Mouse (Mus musculus) heart, embryonic 12.5 days (tissue): ENCODE measurements at regions not wholly inside any gene's neighbourhood (a gene's known extent, or its start where the extent isn't known, plus 50 kb on each side); places are given as distances from the start of the nearest gene placed in this dataset.

Source experiments
- ATAC-seq: fragments of 200-750 bp; cut with Nextera tagmentation; 2 replicates; pipeline ENCODE4 v1.8.0; 2017; ENCODE audit warnings: moderate TSS enrichment, moderate library complexity; ENCODE audit not compliant: insufficient number of reproducible peaks, low FRiP score
- H3K27ac ChIP-seq: fragments of 300-500 bp; sonication (generic); 2 replicates; pipeline ENCODE4 v1.5.1; 2016; ENCODE audit warnings: mild to moderate bottlenecking, moderate library complexity; ENCODE audit not compliant: poor library complexity, severe bottlenecking
- H3K27me3 ChIP-seq: fragments of 300-500 bp; sonication (generic); replicated peaks from 2 replicates; pipeline ENCODE4 v1.6.1; 2016; ENCODE audit warnings: mild to moderate bottlenecking, moderate library complexity
- H3K36me3 ChIP-seq: fragments of 300-500 bp; sonication (generic); 2 replicates; pipeline ENCODE4 v1.6.1; 2016; ENCODE audit warnings: mild to moderate bottlenecking, moderate library complexity
- H3K4me1 ChIP-seq: fragments of 300-500 bp; sonication (generic); replicated peaks from 2 replicates; pipeline ENCODE4 v1.6.1; 2016; ENCODE audit warnings: mild to moderate bottlenecking
- H3K4me2 ChIP-seq: fragments of 300-500 bp; sonication (generic); 2 replicates; pipeline ENCODE4 v1.6.1; 2016; ENCODE audit warnings: mild to moderate bottlenecking, moderate library complexity
- H3K4me3 ChIP-seq: fragments of 300-500 bp; sonication (generic); 2 replicates; pipeline ENCODE4 v1.5.1; 2016; ENCODE audit warnings: mild to moderate bottlenecking
- H3K9ac ChIP-seq: fragments of 300-500 bp; sonication (generic); 2 replicates; pipeline ENCODE4 v1.6.1; 2016; ENCODE audit warnings: mild to moderate bottlenecking, moderate library complexity
- H3K9me3 ChIP-seq: fragments of 300-500 bp; sonication (generic); replicated peaks from 2 replicates; pipeline ENCODE4 v1.6.1; 2016; ENCODE audit warnings: mild to moderate bottlenecking, moderate library complexity
- WGBS: fragments of 180-500 bp; shearing (Covaris S2); methylation state at CpG from one replicate; pipeline ENCODE4 v1.1.7; 2016; 5-methylcytosine and 5-hydroxymethylcytosine counted together

- Histone ChIP-seq H3K4me3 (no peak overlapping the region), H3K27me3 (0 out of 2 replicates have a peak, but pooled peaks cover 5% of the 10 kb centered on the region), H3K9me3 (no peaks in the 10 kb centered on the region), H3K4me2 (no peak overlapping the region), H3K27ac (no peak overlapping the region), H3K9ac (no peak overlapping the region), H3K36me3 (no peaks in the 10 kb centered on the region), H3K4me1 (peaks cover 6% of the 10 kb centered on the region; the same call in 1 of the 2 replicates)
- WGBS = 75% methylated on average over 6 of the region's 6 CpGs
- no peak for ATAC-seq
These were observed 50.9 kb upstream of the Ampd3 start for GRCm38 (mm10) chr7:110717104-110717503.
